Mouse (Mus musculus) embryonic fibroblast, embryonic 13.5 days (primary cell): ENCODE data around the gene Cyp17a1. TPM values are rescaled to one million over a fixed set of nuclear protein-coding genes. Genes with fewer than 3 reads are reported as not detected.

Experiments
- H3K27ac ChIP-seq: 2 replicates; pipeline ENCODE4 v1.5.1; 2012; ENCODE audit warnings: low read length, control low read depth, inconsistent platforms; ENCODE audit not compliant: insufficient read depth
- H3K4me1 ChIP-seq: 2 replicates; pipeline ENCODE4 v1.6.1; 2011; ENCODE audit warnings: low read length; ENCODE audit not compliant: control insufficient read depth, insufficient read depth
- H3K4me3 ChIP-seq: 2 replicates; pipeline ENCODE4 v1.5.1; 2011; ENCODE audit warnings: mild to moderate bottlenecking, control low read depth, low read length; ENCODE audit not compliant: insufficient read depth
- CTCF ChIP-seq: IDR thresholded peaks from 2 replicates; pipeline ENCODE4 v1.5.1; 2011; ENCODE audit warnings: mild to moderate bottlenecking, control low read depth, low read length, moderate library complexity, borderline replicate concordance; ENCODE audit not compliant: insufficient read depth
- POLR2A ChIP-seq: IDR thresholded peaks from 2 replicates; pipeline ENCODE4 v1.6.1; 2011; ENCODE audit warnings: low read depth, mild to moderate bottlenecking, control low read depth, low read length, moderate library complexity
- polyA plus RNA-seq: library from polyadenylated mRNA; stranded (reverse); fragments of >200 nt; gene quantifications from 2 replicates; pipeline ENCODE4 v1.2.4, GENCODE M21; 2011; ENCODE audit warnings: low read depth; ENCODE audit not compliant: missing spikeins, insufficient read length

Cyp17a1 gene
- not detected in 2 replicates for polyA plus RNA-seq

DNA sequence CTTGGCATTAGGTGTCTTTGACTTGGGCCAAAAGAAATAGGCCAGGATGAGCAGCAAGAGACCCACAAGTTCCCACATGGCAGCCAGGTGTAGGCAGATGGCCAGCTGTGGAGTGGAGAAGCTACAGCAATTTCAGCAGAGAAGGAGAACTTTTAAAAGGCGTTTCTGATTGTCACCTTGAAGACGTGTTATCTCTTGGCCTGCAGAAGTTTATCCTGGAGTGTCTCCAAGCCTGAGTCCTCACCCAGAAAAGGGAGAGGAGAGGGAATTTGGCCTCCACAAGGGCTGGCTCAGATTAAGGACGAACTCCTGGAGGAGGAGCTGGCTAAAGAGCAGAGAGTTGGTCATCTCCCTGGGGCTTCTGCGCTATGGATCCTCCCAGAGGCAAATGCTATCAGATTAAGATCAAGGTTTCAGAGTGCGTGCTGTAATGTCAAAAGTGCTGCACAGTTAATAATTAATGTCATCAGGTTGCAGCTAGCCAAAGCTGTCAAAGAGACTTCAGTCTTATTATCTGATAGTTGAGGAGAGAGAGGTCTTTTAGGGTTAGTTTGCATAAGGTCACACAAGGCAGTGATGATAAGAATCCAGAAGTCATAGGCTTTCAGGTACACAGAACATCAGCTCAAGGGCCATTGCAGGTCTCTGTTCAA, at the start of gene Cyp17a1:
Gene Cyp17a1, minus strand, starts transcription at position 407 of the 653 bp plus-strand sequence.
- TF ChIP-seq POLR2A = no peak
- Histone ChIP-seq H3K4me1 (no peaks in the 10 kb centered on the region), H3K4me3 (no peak within 1 kb of the TSS), H3K27ac (no peak within 1 kb of the TSS)

DNA sequence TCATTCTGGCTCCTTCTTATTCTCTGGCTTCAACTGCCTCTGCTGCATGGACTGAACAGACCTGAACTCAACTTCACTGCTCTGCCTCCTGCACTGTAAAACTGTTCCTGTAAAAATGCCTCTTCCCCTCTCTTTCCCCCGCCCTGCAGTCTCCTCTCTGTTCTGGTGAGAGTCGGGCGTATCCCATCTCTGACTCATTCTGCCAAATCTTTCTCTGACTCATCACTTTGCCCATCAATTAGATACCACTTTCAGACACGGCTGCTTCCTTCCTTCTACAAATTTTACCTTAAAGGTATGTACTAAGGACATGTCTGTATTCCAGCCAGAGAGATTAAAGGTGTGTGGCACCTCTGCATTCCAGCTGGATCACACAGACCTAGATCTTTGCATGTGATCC, 45.2 kb upstream of the Cyp17a1 start:
- no peak for TF ChIP-seq CTCF
- TF ChIP-seq POLR2A = no peak
- Histone ChIP-seq H3K4me1 (no peaks in the 10 kb centered on the region), H3K27ac (no peak overlapping the region), H3K4me3 (no peak overlapping the region)

DNA sequence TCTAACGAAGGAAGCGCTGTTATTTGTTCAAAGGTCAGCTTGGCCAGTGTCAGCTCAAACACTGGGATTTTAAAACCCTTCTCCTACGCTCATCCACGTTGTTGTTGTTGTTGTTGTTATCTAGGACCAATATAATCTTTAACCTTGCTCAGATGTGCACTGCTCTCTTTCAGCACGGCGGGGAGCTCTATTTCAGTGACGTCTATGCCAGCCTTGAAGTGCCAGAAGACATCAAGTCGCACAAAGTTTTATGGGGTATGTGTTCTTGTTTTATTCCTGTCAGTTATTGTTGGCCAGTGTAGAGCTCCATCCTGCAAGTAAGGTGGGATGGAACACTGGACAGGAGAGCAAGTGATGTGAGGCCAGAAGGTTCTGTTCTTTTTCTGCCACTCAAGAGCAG, 42.0 kb upstream of the Cyp17a1 start:
- no peak for TF ChIP-seq CTCF
- no peak for TF ChIP-seq POLR2A
- Histone ChIP-seq H3K27ac (no peak overlapping the region), H3K4me1 (no peaks in the 10 kb centered on the region), H3K4me3 (no peak overlapping the region)

DNA sequence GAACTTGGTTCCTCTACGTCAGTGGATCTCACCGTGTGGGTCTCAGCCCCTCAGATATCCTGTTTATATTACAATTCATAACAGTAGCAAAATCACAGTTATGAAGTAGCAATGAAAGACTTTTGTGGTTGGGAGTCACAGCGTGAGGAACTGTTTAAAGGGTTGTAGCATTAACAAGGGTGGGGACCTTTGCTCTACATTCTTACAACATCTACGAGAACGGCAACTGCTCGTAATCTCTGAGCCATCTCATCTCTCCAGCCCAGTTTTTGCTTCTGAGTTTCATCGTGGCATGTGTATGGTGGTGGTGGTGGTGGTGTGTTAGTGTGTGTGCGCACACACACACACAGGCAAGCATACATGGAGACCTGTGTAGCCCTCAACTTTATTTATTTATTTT, 41.3 kb upstream of the Cyp17a1 start:
- Histone ChIP-seq H3K27ac (no peak overlapping the region), H3K4me1 (no peaks in the 10 kb centered on the region), H3K4me3 (no peak overlapping the region)
- TF ChIP-seq CTCF (no peak), POLR2A (no peak)

DNA sequence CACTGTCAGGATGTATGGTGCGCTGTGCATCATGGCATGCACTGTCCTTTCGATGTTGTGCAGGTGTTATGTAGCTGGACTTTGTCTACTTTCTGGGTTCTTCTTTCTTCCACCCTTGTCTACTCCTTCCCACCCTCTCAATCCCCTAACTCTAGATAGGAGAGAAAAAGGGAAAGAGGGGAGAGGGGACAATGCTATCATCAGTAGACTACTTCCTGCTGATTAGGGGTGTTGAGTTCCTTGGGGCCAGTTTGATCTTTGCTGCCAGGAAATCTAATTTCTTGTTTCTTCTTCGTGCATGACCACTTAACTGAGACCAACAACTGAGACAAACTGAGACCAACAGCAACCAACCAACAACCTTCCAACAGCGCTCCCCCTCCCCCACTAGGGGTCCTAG, 37.6 kb upstream of the Cyp17a1 start:
- no peak overlapping the region for H3K27ac ChIP-seq
- TF ChIP-seq POLR2A (no peak), CTCF (no peak)
- H3K4me1 ChIP-seq = no peaks in the 10 kb centered on the region
- H3K4me3 ChIP-seq = no peak overlapping the region

DNA sequence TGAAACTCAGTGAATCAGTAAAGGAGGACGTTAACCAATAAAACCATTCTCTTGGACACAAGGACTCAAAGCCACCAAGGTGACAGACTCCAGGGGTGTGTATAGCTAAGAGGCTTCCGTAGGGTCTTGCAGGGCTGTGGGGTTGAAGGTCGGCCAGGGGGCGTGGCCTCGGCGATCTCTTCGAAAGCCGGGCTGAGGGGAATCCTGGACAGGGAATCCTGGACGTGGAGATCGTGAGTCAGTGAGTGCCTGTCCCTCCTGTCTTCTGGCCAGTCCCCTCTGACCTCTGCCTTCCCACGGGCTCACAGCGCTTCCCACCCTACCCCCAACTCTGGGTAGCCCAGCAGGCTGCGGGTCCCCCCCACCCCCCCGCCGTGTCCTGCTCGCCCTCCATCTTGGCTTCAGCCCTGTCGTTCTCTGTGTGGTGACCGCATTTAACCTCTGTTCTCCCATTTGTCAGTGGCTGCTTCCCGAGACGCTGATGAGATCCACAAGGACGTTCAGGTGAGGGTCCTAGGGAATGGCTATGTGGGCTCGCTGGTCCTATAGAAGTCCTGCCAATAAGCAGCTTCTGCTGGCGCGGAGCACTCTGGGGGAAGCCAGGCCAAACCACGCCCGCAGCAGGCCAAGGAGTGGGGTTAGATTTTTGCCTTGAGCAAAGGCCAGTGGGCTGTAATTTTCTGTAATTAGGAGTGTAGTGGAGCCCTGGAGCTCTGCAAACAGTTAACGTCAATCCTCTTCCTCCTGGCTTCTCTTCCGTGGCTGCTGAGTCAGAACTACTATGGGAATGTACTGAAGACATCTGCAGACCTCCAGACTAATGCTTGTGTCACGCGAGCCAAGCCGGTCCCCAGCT, 34.6 kb upstream of the Cyp17a1 start, which contains the start of gene As3mt:
Gene As3mt, plus strand, starts transcription at position 163 of the 856 bp plus-strand sequence.
- TF ChIP-seq CTCF (no peak), POLR2A (no peak)
- Histone ChIP-seq H3K4me1 (no peaks in the 10 kb centered on the region), H3K27ac (no peak within 1 kb of the TSS), H3K4me3 (peak within 1 kb of the TSS; percentile 0; the same call in 1 of the 2 replicates)

DNA sequence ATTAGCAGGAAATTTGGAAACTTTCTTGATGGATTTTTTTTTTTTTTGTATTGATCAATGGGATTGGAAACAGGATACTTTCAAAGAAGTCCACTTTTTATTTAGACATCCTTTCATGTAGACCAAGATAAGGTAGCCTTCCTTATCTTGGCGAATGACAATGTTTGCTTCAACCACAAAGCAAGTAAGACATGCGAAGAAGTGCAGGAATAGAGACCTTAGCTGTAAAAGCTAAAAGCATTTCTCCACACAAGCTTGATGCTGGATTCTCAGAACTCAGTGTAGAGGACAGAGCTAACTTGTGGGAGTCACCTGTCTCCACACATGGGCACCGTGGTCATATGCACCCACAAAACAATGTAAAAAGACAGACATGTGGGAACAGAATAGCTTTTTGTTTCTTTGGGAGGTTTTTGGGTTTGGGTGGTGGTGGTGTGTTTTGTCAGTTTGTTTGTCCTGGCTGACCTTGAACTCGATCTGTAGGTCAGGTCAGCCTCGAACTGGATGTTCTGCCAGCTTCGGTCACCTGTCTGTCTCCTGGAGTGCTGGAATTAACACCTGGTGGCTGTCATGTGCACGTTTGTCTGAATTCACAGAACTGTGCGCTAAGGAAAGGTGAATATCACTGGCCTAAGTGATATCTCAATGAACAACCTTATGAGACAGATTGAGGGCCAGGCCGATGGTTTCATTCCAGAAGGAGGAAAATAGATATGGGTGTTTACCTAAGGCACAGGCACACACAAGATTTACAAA, 33.7 kb upstream of the Cyp17a1 start:
- no peak overlapping the region for H3K27ac ChIP-seq
- no peak for TF ChIP-seq CTCF
- TF ChIP-seq POLR2A = no peak
- H3K4me3 ChIP-seq = no peak overlapping the region
- H3K4me1 ChIP-seq = no peaks in the 10 kb centered on the region

DNA sequence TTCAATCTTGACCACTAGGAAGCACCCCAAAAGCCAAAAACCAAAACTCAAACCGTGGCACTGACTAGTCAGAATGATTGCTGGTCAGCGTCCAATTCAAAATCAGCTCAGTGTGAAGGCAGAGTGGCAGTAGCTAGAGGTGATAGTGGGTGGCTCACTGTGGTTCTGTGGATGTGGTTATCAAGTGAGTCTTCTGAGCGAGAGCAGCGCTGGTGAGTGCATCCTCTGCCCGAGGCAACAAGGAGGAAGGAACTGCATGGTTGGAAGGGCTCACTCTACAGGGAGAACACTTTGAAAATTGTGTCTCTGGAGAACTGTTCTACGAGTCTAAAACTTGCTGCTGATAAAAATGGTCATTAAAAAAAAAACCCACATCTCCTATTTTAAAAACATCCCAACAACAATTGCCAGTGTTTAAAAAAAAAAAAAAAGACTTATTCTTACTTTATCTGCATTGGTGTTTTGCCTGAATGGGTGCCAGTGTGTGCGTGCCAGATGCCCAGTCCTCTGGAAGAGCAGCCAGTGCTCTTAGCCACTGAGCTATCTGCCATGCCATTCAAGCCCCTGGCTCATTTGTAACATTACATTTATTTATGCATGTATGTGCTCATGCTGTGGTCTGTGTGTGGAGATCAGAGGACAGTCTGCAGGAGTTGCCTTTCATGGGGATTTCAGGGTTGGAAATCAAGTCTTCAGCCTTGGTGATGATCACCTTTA, 33.0 kb upstream of the Cyp17a1 start:
- TF ChIP-seq POLR2A (no peak), CTCF (no peak)
- H3K4me3 ChIP-seq = no peak overlapping the region
- no peak overlapping the region for H3K27ac ChIP-seq
- no peaks in the 10 kb centered on the region for H3K4me1 ChIP-seq

DNA sequence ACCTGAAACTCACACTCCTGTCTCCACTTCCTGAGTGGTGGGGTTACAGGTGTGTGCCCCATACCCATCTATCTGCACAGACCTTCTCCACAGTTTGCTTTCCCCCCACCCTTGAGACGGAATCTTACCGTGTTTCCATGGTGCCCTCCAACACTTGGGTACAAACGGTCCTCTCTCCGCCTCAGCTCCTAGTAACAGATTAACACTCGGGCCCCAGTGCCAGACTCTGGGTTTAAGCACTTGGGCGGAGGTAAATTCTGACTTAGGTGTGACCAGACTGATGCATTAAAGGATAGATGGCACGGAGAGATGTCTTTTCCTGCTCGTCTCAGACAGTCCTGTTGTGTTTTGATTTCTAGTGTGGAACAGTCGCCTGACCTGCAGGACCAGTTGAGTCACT, 28.2 kb upstream of the Cyp17a1 start:
- Histone ChIP-seq H3K27ac (no peak overlapping the region), H3K4me3 (no peak overlapping the region), H3K4me1 (no peaks in the 10 kb centered on the region)
- TF ChIP-seq POLR2A (no peak), CTCF (no peak)
